Mouse (Mus musculus): ENCODE data around the gene Satb2.

DNA sequence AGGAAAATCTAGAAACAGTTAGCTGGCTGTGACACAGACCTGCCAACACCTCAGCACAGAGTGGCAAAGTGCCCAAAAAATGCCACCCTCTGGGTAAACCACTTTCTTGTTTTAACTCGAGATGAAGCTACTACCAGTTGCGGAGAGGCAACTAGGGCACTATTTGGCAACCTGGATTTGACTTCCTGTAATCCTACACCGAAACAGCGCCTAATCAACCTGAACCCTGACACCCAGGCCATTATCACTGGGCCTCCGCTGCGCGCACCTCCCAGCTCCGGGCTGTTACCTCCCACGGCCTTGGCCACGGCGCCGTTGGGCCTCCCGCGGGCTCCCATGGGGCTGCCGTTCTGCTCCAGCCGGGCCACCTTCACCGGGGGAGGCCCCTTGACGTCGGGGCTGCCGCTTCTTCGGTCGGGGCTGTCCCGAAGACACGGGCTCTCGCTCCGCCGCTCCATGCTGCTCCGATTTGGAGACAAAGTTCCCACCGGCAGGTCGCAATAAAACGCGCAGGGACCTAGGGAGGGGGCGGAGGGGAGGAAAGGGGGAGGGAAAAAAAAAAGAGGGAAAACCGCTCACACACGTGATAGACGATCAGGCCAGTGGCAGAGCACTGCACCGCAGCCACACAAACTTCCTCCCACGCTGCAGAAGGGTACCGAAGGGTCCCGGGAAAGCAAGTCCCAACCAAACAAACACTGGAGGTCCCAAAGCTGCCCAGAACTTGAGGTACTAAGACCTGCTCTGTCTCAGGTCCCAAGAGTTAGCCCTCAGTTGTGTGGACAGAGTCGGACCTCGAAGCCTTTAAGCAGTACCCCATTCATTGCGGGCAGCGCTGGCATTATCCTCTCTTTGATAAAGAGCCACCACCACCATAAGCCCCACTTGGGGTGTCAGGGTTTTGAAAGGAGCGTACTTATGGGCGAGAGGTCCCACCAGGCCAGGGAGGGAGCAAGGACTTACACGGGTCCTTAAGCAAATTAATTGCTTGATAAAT, 8.8 kb downstream of the Satb2 start:
- TF ChIP-seq CTCF (IDR thresholded peaks at IDR 0.05; ENCODE audit: low read depth): no peak
- TF ChIP-seq EP300 (IDR thresholded peaks at IDR 0.05; ENCODE audit: low read depth): no peak

Data from heart, postnatal 0 days (tissue).